Mouse (Mus musculus) ES-E14 (cell line): ENCODE results near the gene Lrrn4cl. TPM values are rescaled to one million over a fixed set of nuclear protein-coding genes. Genes with fewer than 3 reads are reported as not detected.
A peak's percentile ranks its signal among the peaks of the same experiment; 100 is the strongest.

Source experiments
- DNase-seq: peaks from one replicate; pipeline ENCODE4 v3.0.0-alpha.2; 2013; ENCODE audit warnings: low read depth, low spot score
- H3K27ac ChIP-seq: 2 replicates; pipeline ENCODE4 v1.5.1; 2012; ENCODE audit warnings: low read depth, mild to moderate bottlenecking, low read length, moderate library complexity, mixed read lengths; ENCODE audit not compliant: poor library complexity, insufficient read depth, severe bottlenecking
- H3K36me3 ChIP-seq: 2 replicates; pipeline ENCODE4 v1.6.1; 2012; ENCODE audit warnings: mild to moderate bottlenecking, low read length, moderate library complexity, mixed read lengths; ENCODE audit not compliant: control insufficient read depth, poor library complexity, insufficient read depth, severe bottlenecking
- H3K4me1 ChIP-seq, 2 experiments: fragments of 150-350 bp in 1 of 2; sonication (generic) in 1 of 2; 2 replicates each; pipeline ENCODE4 v1.6.1; 2012; ENCODE audit warnings: low read length in 2 of 2, mild to moderate bottlenecking in 1 of 2, mixed read lengths in 1 of 2; ENCODE audit not compliant: control insufficient read depth in 2 of 2, insufficient read depth in 2 of 2, poor library complexity in 1 of 2
- H3K4me3 ChIP-seq, 2 experiments: fragments of 150-350 bp in 1 of 2; sonication (generic) in 1 of 2; 2 replicates each; pipeline ENCODE4 v1.5.1; 2012; ENCODE audit warnings: low read length in 2 of 2, low read depth in 1 of 2, mild to moderate bottlenecking in 1 of 2, mixed read lengths in 1 of 2; ENCODE audit not compliant: insufficient read depth in 1 of 2, poor library complexity in 1 of 2, severe bottlenecking in 1 of 2
- H3K9ac ChIP-seq: 2 replicates; pipeline ENCODE4 v1.6.1; 2012; ENCODE audit warnings: low read depth, mild to moderate bottlenecking, low read length, mixed read lengths; ENCODE audit not compliant: poor library complexity, insufficient read depth, severe bottlenecking
- H3K9me3 ChIP-seq: fragments of 150-350 bp; sonication (generic); 2 replicates; pipeline ENCODE4 v1.6.1; 2012; ENCODE audit warnings: low read depth, mild to moderate bottlenecking, low read length; ENCODE audit not compliant: control insufficient read depth, insufficient read depth
- CHD2 ChIP-seq: IDR thresholded peaks from 2 replicates; pipeline ENCODE4 v1.6.1; 2014; ENCODE audit warnings: mild to moderate bottlenecking, low read depth, low read length, inconsistent platforms
- HCFC1 ChIP-seq: IDR thresholded peaks from 2 replicates; pipeline ENCODE4 v1.6.1; 2012; ENCODE audit warnings: low read length, inconsistent platforms, borderline replicate concordance; ENCODE audit not compliant: insufficient read depth
- MAFK ChIP-seq: IDR thresholded peaks from 2 replicates; pipeline ENCODE4 v1.6.1; 2014; ENCODE audit warnings: mild to moderate bottlenecking, low read depth, low read length, inconsistent platforms; ENCODE audit not compliant: insufficient read depth
- ZC3H11A ChIP-seq: IDR thresholded peaks from 2 replicates; pipeline ENCODE4 v1.6.1; 2012; ENCODE audit warnings: low read depth, mild to moderate bottlenecking, inconsistent platforms, low read length, borderline replicate concordance
- ZNF384 ChIP-seq: IDR thresholded peaks from 2 replicates; pipeline ENCODE4 v1.6.1; 2012; ENCODE audit warnings: low read depth, low read length, inconsistent platforms
- in situ Hi-C, 2 experiments: fragments of 600-800 bp; cut with MboI; formaldehyde crosslinking; loops; one replicate each; pipeline ENCODE4 v1.15.1; 2025; ENCODE audit warnings: low sequenced_read_pairs in 2 of 2, inconsistent platforms in 1 of 2; ENCODE audit not compliant: unreplicated experiment in 2 of 2
- total RNA-seq: library from RNA; depleted of rRNA; stranded (reverse); fragments of 300-350 nt; gene quantifications from 2 replicates; pipeline ENCODE4 v1.2.3, GENCODE M21; 2012; rRNA removed

Lrrn4cl gene
- total RNA-seq, 1 experiment: 1.3 TPM

- TF ChIP-seq HCFC1: peak; percentile 54; the same call in 1 of the 2 replicates
- TF ChIP-seq ZC3H11A: no peak
- TF ChIP-seq ZNF384: no peak
- Histone ChIP-seq H3K9me3 (no peaks in the 10 kb centered on the region), H3K36me3 (peaks cover 21% of the 10 kb centered on the region), H3K4me1 (peaks cover 2 to 4% of the 10 kb centered on the region in 2 experiments; a peak in 1 of 4 replicates), H3K27ac (peak within 1 kb of the TSS; percentile 91), H3K4me3 (peak within 1 kb of the TSS; percentile 96 to 100), H3K9ac (peak within 1 kb of the TSS; percentile 91)
- DNase-seq: peak; percentile 95
- in situ Hi-C loops: no loop called here
These were observed 47.4 kb downstream of the Lrrn4cl start, which contains the start of gene Ganab for GRCm38 (mm10) chr19:8897865-8898495. Ganab (plus strand) TSS chr19:8898071.

- H3K9me3 ChIP-seq: no peaks in the 10 kb centered on the region
- DNase-seq: no peak
- H3K27ac ChIP-seq: peak overlapping the region; percentile 91
- peak overlapping the region; percentile 96 to 100 for H3K4me3 ChIP-seq
- in situ Hi-C loops: no loop called here
- TF ChIP-seq ZNF384: no peak
- TF ChIP-seq CHD2: 0 out of 2 replicates have a peak, but pooled peaks have one; percentile 26
- H3K9ac ChIP-seq: peak overlapping the region; percentile 91
- peaks cover 2 to 4% of the 10 kb centered on the region in 2 experiments; a peak in 1 of 4 replicates for H3K4me1 ChIP-seq
- H3K36me3 ChIP-seq: peaks cover 25% of the 10 kb centered on the region
These were observed 48.0 kb downstream of the Lrrn4cl start for GRCm38 (mm10) chr19:8898576-8898975.

GRCm38 (mm10) chr19:8899079-8899478, 48.5 kb downstream of the Lrrn4cl start:
- peaks cover 25% of the 10 kb centered on the region for H3K36me3 ChIP-seq

GRCm38 (mm10) chr19:8903412-8903811, 52.8 kb downstream of the Lrrn4cl start:
- in situ Hi-C loops: loop anchor here in 1 of 2 experiments (25.0 kb wide), 1 partner anchor 1709 kb away; the partner anchor contains the start of genes Ddb1 and Tkfc
- no peak overlapping the region for H3K4me3 ChIP-seq
- no peak for DNase-seq
- H3K9ac ChIP-seq: no peak overlapping the region
- H3K27ac ChIP-seq: no peak overlapping the region
- no peaks in the 10 kb centered on the region for H3K4me1 ChIP-seq
- H3K9me3 ChIP-seq: no peaks in the 10 kb centered on the region
- peaks cover 37% of the 10 kb centered on the region for H3K36me3 ChIP-seq
- TF ChIP-seq ZC3H11A (no peak), CHD2 (no peak), MAFK (no peak), ZNF384 (no peak), HCFC1 (no peak)

More at GRCm38 (mm10) chr19:8899079-8899478, 48.5 kb downstream of the Lrrn4cl start:
- H3K27ac ChIP-seq: no peak overlapping the region
- DNase-seq: no peak
- TF ChIP-seq ZNF384 (no peak), ZC3H11A (no peak), HCFC1 (no peak), CHD2 (no peak), MAFK (no peak)
- in situ Hi-C loops: no loop called here
- peak overlapping the region; percentile 91; the same call in 1 of the 2 replicates for H3K9ac ChIP-seq
- H3K4me3 ChIP-seq: peak overlapping the region; percentile 96 to 100; a peak in 3 of 4 replicates
- H3K9me3 ChIP-seq: no peaks in the 10 kb centered on the region
- 0 out of 4 replicates have a peak, but pooled peaks cover 0 to 4% of the 10 kb centered on the region in 2 experiments for H3K4me1 ChIP-seq

Other genes with a start within 250 kb of the Lrrn4cl start
- not detected in 2 replicates for gene Slc22a6, start 232.7 kb upstream of the Lrrn4cl start, total RNA-seq
- 0.04 and 0.11 TPM in 2 replicates for gene Chrm1, start 187.0 kb upstream of the Lrrn4cl start, total RNA-seq
- 354 and 566 TPM in 2 replicates for gene Slc3a2, start 127.4 kb upstream of the Lrrn4cl start, total RNA-seq
- gene Wdr74, start 114.9 kb upstream of the Lrrn4cl start, total RNA-seq: 173 and 180 TPM in 2 replicates
- 8.5 and 8.9 TPM in 2 replicates for gene 1700092M07Rik, start 110.0 kb upstream of the Lrrn4cl start, total RNA-seq
- gene Stx5a, start 109.4 kb upstream of the Lrrn4cl start, total RNA-seq: 66.3 and 73.2 TPM in 2 replicates
- gene Nxf1, start 93.7 kb upstream of the Lrrn4cl start, total RNA-seq: 99.5 and 101 TPM in 2 replicates
- gene Tmem223, start 79.8 kb upstream of the Lrrn4cl start, total RNA-seq: 77.3 and 125 TPM in 2 replicates
- 45.9 and 51.2 TPM in 2 replicates for gene Tmem179b, start 76.3 kb upstream of the Lrrn4cl start, total RNA-seq
- gene Taf6l, start 64.4 kb upstream of the Lrrn4cl start, total RNA-seq: 28.6 and 29.4 TPM in 2 replicates
- 113 and 144 TPM in 2 replicates for gene Polr2g, start 52.2 kb upstream of the Lrrn4cl start, total RNA-seq
- gene Zbtb3, start 48.2 kb upstream of the Lrrn4cl start, total RNA-seq: 3.4 TPM in 2 replicates
- gene Ttc9c, start 31.4 kb upstream of the Lrrn4cl start, total RNA-seq: 42.6 and 47.5 TPM in 2 replicates
- 37.5 and 48.5 TPM in 2 replicates for gene Hnrnpul2, start 30.8 kb upstream of the Lrrn4cl start, total RNA-seq
- gene AC129217.1, start 21.0 kb upstream of the Lrrn4cl start, total RNA-seq: 1.4 and 2.7 TPM in 2 replicates
- gene Bscl2, start 13.3 kb upstream of the Lrrn4cl start, total RNA-seq: 62.6 and 79.6 TPM in 2 replicates
- 4.5 TPM in 2 replicates for gene Gng3, start 11.6 kb upstream of the Lrrn4cl start, total RNA-seq
- gene Ubxn1, start 20.7 kb downstream of the Lrrn4cl start, total RNA-seq: 207 and 220 TPM in 2 replicates
- gene Uqcc3, start 30.2 kb downstream of the Lrrn4cl start, total RNA-seq: 75.3 and 83.4 TPM in 2 replicates
- 11.0 and 14.3 TPM in 2 replicates for gene Lbhd1, start 33.0 kb downstream of the Lrrn4cl start, total RNA-seq
- gene Gm49403, start 33.2 kb downstream of the Lrrn4cl start, total RNA-seq: not detected in 2 replicates
- 146 and 214 TPM in 2 replicates for gene 1810009A15Rik, start 38.1 kb downstream of the Lrrn4cl start, total RNA-seq
- gene Gm49416, start 38.2 kb downstream of the Lrrn4cl start, total RNA-seq: not detected in 2 replicates
- 54.0 and 59.3 TPM in 2 replicates for gene Ints5, start 42.2 kb downstream of the Lrrn4cl start, total RNA-seq
- gene Ganab, start 47.3 kb downstream of the Lrrn4cl start, total RNA-seq: 321 and 436 TPM in 2 replicates
- gene B3gat3, start 69.6 kb downstream of the Lrrn4cl start, total RNA-seq: 30.4 and 36.8 TPM in 2 replicates
- 3.6 and 4.0 TPM in 2 replicates for gene Rom1, start 78.6 kb downstream of the Lrrn4cl start, total RNA-seq
- gene Eml3, start 78.8 kb downstream of the Lrrn4cl start, total RNA-seq: 20.6 and 22.2 TPM in 2 replicates
- gene Mta2, start 91.1 kb downstream of the Lrrn4cl start, total RNA-seq: 89.8 and 92.9 TPM in 2 replicates
- gene Tut1, start 103.1 kb downstream of the Lrrn4cl start, total RNA-seq: 42.6 and 49.6 TPM in 2 replicates
- 1,417 and 1,811 TPM in 2 replicates for gene Eef1g, start 116.3 kb downstream of the Lrrn4cl start, total RNA-seq
- 102 and 155 TPM in 2 replicates for gene Ahnak, start 138.5 kb downstream of the Lrrn4cl start, total RNA-seq
- gene Scgb1a1, start 237.2 kb downstream of the Lrrn4cl start, total RNA-seq: not detected in 2 replicates